Mouse (Mus musculus) lung, postnatal 0 days (tissue): ENCODE results near the gene Sox5.

Experiments
- CTCF ChIP-seq: IDR thresholded peaks from 2 replicates; pipeline ENCODE4 v1.5.1; 2016; ENCODE audit warnings: antibody characterized with exemption, mild to moderate bottlenecking
- EP300 ChIP-seq: IDR thresholded peaks from 2 replicates; pipeline ENCODE4 v1.6.1; 2016; ENCODE audit warnings: antibody characterized with exemption, mild to moderate bottlenecking, control low read depth

DNA sequence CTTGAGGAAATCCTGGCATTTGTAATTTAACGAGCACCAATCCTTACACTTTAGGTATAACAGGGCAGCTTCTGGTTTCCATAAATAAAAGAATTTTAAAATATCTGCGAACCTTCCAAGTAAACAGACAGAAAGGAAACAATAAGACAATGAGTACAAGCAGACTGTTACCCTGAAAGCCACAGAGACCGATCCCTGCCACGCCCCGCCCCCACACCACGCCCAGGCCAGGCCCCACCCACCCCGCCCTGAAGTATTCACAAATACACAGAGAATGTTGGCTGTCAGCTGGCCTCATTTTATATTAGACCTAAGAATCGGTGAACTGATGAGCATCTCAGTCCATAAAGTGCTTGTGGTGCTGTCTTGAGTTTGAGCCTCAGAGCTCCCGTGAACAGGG, 117.0 kb downstream of the Sox5 start:
- TF ChIP-seq CTCF, result no peak
- no peak for TF ChIP-seq EP300
